ENCODE assay signal across 8 mouse cellular contexts in the genomic region with DNA sequence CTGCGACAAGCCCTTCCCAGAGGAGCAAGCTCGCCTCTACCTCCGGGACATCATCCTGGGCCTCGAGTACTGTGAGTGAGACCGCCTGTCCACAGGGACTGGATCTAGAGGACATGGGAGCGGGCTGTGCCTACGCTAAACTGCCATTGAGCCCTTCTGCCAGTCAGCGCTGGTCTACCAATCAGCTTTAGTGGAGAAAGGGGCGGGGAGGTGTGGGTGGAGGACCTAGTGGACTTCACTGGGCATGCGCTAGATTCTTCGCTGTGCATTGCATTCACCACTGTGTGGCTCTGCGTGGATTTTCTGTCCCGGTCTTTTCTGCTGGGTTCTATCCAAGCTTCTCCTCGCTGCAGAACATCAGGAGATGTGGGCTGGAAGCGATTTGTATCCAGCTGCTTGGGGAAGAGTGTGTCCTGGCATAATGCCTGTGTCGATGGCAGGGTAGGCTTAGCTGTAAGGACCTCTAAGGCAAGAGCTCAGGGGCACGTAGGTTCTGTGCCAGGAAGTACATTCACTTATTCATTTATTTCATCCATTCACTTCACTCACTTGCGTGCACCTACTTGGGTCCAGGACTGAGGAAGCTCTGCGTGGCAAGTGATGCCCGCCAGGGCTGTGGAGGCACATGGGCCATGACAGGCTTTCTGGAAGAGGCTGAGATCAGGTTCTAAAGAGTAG. TPM values are rescaled to one million over a fixed set of nuclear protein-coding genes. Genes with fewer than 3 reads are reported as not detected.
DNase-seq lines count a peak whose midpoint lies in the region; ATAC-seq and TF ChIP-seq lines count a peak whose summit lies in the region.

No protein-coding gene starts in this region.

- H3K4me2 ChIP-seq in lung, embryonic 14.5 days: peak overlapping the region; percentile 56

- peak; percentile 95 for ATAC-seq in lung, embryonic 14.5 days (ENCODE audit: insufficient read depth)
- peak; percentile 88 for ATAC-seq in neutrophil, adult 5-6 weeks (ENCODE audit: extremely low read depth, insufficient number of reproducible peaks, low FRiP score, poor library complexity, severe bottlenecking)

- peak; percentile 76 for DNase-seq in T-cell, adult 2 months (ENCODE audit: low spot score)
- DNase-seq in cerebellum, postnatal 10 days: peak; percentile 94
- peak; percentile 93 to 96 for DNase-seq in frontal cortex, adult 2 months (ENCODE audit: extremely low spot score in 1 of 2, low spot score in 1 of 2)
- DNase-seq in hindbrain, embryonic 10.5 days (ENCODE audit: low spot score): peak; percentile 86
- DNase-seq in layer of hippocampus, adult 9-10 months (ENCODE audit: low spot score): peak; percentile 76
- peak; percentile 95 for DNase-seq in lung, embryonic 14.5 days
- peak; percentile 84 for DNase-seq in testis, postnatal 10 days (ENCODE audit: low spot score)

- no peak overlapping the region for H3K9ac ChIP-seq in lung, embryonic 14.5 days

- TF ChIP-seq CTCF in lung, embryonic 14.5 days (IDR thresholded peaks at IDR 0.05; ENCODE audit: low read depth): peak; percentile 23

- peak overlapping the region; percentile 78 for H3K27ac ChIP-seq in hindbrain, embryonic 10.5 days
- peak overlapping the region; percentile 58; the same call in 1 of the 2 replicates for H3K27ac ChIP-seq in lung, embryonic 14.5 days (ENCODE audit: low read depth)

- peaks cover 12% of the 10 kb centered on the region for H3K4me1 ChIP-seq in hindbrain, embryonic 10.5 days (replicated peaks)
- no peaks in the 10 kb centered on the region for H3K4me1 ChIP-seq in lung, embryonic 14.5 days (ENCODE audit: insufficient read depth)

- H3K36me3 ChIP-seq in hindbrain, embryonic 10.5 days: no peaks in the 10 kb centered on the region
- H3K36me3 ChIP-seq in lung, embryonic 14.5 days (ENCODE audit: insufficient read depth): no peaks in the 10 kb centered on the region

- H3K9me3 ChIP-seq in hindbrain, embryonic 10.5 days: no peaks in the 10 kb centered on the region
- no peaks in the 10 kb centered on the region for H3K9me3 ChIP-seq in lung, embryonic 14.5 days (ENCODE audit: low read depth, low read length)

- 28% methylated on average over 20 of the region's 20 CpGs for WGBS in hindbrain, embryonic 10.5 days
- 20% methylated on average over 20 of the region's 20 CpGs for WGBS in lung, embryonic 14.5 days

- H3K4me3 ChIP-seq in hindbrain, embryonic 10.5 days: peak overlapping the region; percentile 44
- peak overlapping the region; percentile 15 for H3K4me3 ChIP-seq in lung, embryonic 14.5 days (ENCODE audit: low read depth, low read length)

- peaks cover 9% of the 10 kb centered on the region for H3K27me3 ChIP-seq in hindbrain, embryonic 10.5 days (ENCODE audit: insufficient read depth, poor library complexity, severe bottlenecking)
- no peaks in the 10 kb centered on the region for H3K27me3 ChIP-seq in lung, embryonic 14.5 days (ENCODE audit: insufficient read depth, low read length)

RNA-seq across cellular contexts. Expression of gene Camkk1, which starts 12.2 kb away (rescaled TPM):
- 65.4 and 65.7 TPM in 2 replicates for polyA plus RNA-seq in frontal cortex, adult 2 months (2012; rRNA removed)
- polyA plus RNA-seq in hindbrain, embryonic 10.5 days (2016; fragmentation: Nextera tagmentation; extraction: Ambion mirVana): 5.8 and 6.6 TPM in 2 replicates
- 3.2 and 3.5 TPM in 2 replicates for polyA plus RNA-seq in lung, embryonic 14.5 days (2014; fragmentation: Nextera tagmentation; extraction: Ambion mirVana)
- total RNA-seq in neutrophil, adult 5-6 weeks (2017): 5.1 and 6.3 TPM in 2 replicates

RNA-seq across cellular contexts. Expression of gene Ncbp3, which starts 16.6 kb away (rescaled TPM):
- 7.5 and 7.7 TPM in 2 replicates for polyA plus RNA-seq in frontal cortex, adult 2 months (2012; rRNA removed)
- 10.5 and 12.4 TPM in 2 replicates for polyA plus RNA-seq in hindbrain, embryonic 10.5 days (2016; fragmentation: Nextera tagmentation; extraction: Ambion mirVana)
- polyA plus RNA-seq in lung, embryonic 14.5 days (2014; fragmentation: Nextera tagmentation; extraction: Ambion mirVana): 12.3 and 13.2 TPM in 2 replicates
- total RNA-seq in neutrophil, adult 5-6 weeks (2017): 17.4 and 18.7 TPM in 2 replicates

RNA-seq across cellular contexts. Expression of gene P2rx1, which starts 32.1 kb away (rescaled TPM):
- polyA plus RNA-seq in frontal cortex, adult 2 months (2012; rRNA removed): 0.53 and 0.54 TPM in 2 replicates
- polyA plus RNA-seq in hindbrain, embryonic 10.5 days (2016; fragmentation: Nextera tagmentation; extraction: Ambion mirVana): 0.83 and 1.8 TPM in 2 replicates
- polyA plus RNA-seq in lung, embryonic 14.5 days (2014; fragmentation: Nextera tagmentation; extraction: Ambion mirVana): 1.9 and 2.1 TPM in 2 replicates
- total RNA-seq in neutrophil, adult 5-6 weeks (2017): 2.4 and 2.6 TPM in 2 replicates

RNA-seq across cellular contexts. Expression of gene Itgae, which starts 59.4 kb away (rescaled TPM):
- 0.17 and 0.18 TPM in 2 replicates for polyA plus RNA-seq in frontal cortex, adult 2 months (2012; rRNA removed)
- 0.35 and 0.47 TPM in 2 replicates for polyA plus RNA-seq in hindbrain, embryonic 10.5 days (2016; fragmentation: Nextera tagmentation; extraction: Ambion mirVana)
- polyA plus RNA-seq in lung, embryonic 14.5 days (2014; fragmentation: Nextera tagmentation; extraction: Ambion mirVana): 0.38 and 0.55 TPM in 2 replicates
- 7.6 and 8.5 TPM in 2 replicates for total RNA-seq in neutrophil, adult 5-6 weeks (2017)

Comparison
In these comparisons a context has a peak if more than half of its experiments do, and no peak if none do; other contexts are left out.
1. Peak in every context shown above with its lines: DNase-seq, ATAC-seq, H3K4me3 ChIP-seq and H3K27ac ChIP-seq.